Mouse (Mus musculus) megakaryocyte progenitor cell, adult 5-6 weeks (primary cell): ENCODE data around the gene Selenom. TPM values are rescaled to one million over a fixed set of nuclear protein-coding genes. Genes with fewer than 3 reads are reported as not detected.

Experiments used
- ATAC-seq: replicated peaks from 2 replicates; pipeline ENCODE4 v1.8.0; 2016; ENCODE audit warnings: mild to moderate bottlenecking, moderate TSS enrichment, inconsistent platforms; ENCODE audit not compliant: poor library complexity
- total RNA-seq, 2 experiments: library from RNA; stranded (forward) in 1 of 2; stranded (reverse) in 1 of 2; fragments of 157-497, 149-512 nt in 1 of 2; fragments of 200-1000 nt in 1 of 2; gene quantifications; 2 replicates each; pipeline versions ENCODE4 v1.2.3 to v1.2.4; 2015 to 2017

Gene Selenom
- total RNA-seq, 2 experiments from 2014 or later, result 17.8 to 23.4 TPM

DNA sequence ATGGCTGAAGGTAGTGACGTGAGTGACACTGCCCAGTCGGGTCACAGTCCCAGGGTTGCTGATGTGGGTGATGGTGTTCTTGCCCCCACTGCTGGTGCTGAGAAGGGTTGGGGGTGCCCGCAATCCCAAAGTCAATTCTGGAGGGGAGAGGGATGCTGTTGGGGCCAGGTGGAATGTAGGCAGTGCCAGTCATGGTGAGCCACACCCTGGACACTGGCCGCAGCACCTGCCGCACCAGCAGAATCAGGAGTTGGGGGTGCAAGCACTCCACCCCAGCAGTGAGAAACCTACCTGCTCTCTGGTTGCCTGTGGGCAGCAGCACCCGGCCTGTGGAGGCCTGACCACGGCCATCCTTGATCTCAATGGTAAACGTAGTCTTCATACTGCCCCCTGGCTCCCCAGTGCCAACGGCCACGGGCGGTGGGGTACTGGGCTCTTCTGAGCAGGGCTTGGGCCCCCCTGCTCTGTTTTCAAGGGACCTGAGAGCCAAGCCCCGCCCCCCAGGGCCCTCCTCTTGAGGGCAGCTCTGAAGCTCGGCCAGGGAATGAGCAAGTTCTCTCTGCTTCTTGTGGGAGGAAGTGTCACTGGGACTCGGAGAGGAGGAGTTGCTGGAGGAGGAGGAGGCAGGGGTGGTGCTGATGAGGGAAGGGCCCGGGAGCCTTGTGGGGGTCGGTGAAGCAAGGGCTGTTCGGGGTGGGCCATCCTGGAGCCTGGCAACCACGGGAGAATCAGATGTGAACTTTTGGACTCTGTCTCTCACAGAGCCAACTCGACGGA lies 15.2 kb downstream of the Selenom start:
- ATAC-seq, result no peak

DNA sequence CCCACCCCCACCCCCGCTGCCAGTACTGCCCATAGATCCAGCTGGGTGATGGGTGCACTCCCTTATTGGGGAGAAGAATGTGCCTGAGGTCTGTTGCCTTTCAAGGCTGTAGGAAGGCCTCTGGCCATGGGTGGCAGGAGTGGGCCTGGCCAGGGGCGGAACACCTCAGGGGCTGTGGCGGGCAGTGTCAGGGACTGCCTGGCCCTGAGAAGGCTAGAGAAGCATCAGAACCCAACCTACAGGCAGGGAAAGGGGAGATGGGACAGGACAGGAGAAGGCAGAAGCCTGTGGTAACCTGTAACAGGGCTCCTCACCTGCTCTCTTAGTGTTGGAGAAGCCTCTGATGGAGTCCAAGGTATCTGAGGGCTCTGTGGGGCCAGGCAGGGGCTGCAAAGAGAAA lies 16.2 kb downstream of the Selenom start:
- ATAC-seq, result no peak

DNA sequence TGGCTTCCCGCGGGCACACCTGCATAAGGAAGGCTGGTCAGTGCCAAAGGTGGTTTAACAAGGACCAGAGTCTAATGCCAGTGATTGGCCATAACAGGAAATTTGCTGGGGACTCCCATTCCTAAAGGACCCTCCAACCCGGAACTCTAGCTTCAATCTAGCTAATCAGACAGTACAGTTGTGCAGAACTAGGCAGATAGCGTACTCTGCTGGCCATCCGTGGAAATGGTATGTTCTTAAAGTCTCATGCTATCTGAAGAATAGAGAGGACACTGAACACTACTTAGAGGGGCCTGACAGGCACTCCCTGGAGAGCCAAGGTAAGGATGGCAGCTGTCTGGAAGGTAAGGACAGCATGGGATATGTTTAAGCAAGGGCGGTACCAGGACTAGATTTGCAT lies 17.1 kb downstream of the Selenom start:
- ATAC-seq, result no peak

DNA sequence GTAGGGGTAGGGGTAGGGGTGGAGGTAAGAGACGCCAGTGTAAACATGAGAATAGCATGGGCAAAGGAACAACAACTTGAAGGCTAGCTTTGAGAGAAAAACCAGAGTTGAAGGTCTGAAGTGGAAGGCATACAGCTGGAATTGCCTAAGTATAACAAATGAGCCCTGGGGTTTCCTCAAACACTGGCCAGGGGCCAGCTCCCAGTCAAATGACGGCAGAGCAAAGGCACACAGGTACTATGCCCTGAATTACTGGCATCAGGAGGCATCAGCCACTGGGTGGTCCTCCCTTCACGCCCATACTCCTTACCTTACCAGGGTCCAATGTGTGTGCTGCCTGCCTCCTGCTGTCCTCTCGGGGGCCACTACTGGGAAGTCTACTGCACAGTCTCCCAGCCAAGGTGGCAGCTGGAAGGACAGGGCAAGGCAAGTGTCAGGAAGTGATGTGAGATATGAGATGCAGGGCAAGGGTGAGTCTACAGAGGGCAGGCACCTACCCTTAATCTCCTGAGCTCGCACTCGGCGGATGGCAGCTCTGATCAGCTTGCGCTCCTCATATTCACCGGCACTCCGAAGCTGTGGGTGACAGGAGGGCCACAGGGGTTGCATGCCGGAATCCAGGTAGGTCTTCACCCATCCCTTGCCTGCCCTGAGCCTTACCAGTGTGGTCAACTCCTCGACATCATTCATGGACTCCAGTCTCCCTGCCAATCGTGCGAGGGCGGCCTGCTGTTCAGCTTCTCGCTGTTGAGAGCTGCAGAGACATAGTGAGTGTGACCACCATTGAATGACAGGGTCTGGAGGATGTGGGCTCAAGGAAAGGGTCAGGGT lies 17.8 kb downstream of the Selenom start:
- no peak for ATAC-seq

DNA sequence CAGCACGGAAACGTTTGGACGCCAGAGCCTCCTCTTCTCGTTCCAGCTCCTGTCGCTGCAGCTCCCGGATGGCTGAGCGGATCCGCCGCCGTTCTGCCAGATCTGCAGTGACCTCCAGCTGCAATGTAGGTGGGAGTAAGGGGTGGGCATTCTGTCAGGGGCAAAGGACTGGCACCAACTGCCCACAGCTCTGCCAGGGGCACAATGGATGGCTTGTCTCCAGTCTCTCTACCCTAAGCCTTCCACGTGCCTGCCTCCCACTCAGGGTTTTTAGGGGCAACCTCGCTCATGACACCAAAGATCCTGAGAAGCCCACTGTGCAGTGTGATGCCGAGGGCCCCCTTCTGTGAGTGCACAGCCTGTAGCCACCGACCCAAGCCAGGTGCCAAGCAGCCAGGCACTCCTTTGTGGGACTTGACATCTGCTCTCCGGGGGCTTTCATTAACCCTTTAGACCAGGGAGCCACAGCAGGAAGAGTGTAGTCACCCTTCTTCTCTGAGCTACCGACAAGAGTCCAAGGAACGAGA lies 19.0 kb downstream of the Selenom start:
- no peak for ATAC-seq

DNA sequence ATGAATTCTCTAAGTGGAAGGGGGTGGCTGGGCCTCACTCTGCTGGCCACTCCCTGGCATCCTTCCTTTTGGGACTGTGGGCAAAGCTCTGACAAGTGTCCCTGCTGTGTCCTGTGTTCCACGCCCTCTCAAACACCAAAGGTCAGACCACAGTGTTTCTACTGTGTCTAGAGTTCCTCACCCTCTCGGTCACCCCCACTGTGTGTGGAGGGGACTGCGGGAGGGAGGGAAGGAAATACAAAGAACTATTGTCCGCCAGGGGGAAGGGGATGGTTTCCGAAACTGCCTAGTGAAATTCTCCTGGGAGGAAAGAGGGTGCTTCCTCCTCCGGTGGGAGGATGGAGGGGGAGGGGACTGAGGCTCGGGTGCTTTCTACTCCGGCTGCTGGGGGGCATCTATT lies 20.5 kb downstream of the Selenom start:
- peak; percentile 25 for ATAC-seq

DNA sequence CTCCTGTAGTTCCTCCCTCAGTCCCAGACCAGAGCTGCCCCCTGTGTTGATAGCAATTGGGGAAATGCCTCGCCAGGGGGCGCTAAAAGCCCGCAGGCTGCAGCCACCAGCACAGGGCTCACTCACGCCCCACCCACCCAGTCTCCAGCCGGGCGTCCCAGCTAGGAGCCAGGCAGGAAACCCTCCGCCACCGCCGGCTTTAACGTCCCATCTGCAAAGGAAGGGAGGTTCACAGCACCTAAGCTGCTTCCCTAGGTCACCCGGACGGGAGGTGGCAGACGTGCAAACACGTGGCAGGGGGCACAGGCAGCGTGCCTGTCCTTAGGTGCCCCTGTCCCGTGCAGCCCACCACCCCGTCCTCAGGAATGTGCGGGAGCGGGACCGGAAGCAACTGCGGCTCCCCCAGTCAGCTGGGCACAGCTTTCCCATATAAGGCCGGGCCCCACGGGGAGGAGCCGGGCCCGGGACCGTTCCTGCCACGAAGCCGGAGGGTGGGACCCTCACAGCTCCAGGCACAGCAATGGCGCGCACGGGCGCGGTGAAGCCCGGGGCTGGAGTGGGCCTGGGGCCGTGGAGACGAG lies 21.0 kb downstream of the Selenom start:
- peak; percentile 76 for ATAC-seq

DNA sequence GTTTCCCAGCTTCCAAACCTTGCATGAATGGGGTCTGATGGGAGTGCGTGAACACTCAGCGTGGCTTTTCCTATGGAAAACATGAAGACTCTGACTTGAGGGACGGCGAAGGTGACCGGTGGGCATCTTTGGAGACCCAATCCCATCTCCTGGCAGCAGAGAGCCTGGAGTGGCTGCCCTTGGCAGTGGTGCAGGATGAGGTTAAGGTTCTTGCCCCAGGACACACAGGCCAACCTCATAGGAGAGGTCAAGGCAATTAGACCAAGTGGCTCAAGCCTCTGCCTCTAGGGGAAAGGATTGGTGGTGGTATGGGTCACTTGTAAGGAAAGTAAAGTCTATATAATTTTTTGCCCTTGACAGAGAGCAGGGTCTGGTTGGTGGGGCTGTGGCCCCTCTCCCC lies 21.6 kb downstream of the Selenom start:
- no peak for ATAC-seq

DNA sequence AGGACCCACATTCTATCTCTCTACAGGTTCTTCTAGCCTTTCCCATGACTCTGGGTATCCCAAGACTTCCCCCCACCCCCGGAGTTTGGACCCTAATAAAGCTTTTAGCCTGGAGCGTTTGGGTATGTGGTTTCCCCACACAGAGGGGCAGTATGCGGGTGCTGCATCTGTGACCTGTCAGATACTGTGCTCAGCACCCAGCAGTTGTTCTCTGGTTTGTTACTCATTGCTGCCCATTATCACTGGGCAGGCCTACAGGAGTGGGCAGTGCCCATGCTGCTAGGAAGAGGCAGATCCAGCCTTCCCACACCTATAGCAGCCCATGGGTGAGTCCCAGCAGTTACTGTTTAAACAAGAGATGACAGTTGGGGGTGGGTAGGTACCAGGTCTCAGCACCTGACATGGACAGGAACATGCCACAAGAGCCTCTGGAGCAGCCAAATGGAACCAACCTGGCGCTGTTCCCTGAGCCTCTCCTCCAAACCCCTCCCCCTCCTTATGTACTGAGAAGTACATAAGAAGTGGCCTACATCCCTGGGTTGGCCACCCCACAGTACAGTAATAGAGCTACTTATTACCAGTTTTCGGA lies 22.4 kb downstream of the Selenom start:
- no peak for ATAC-seq

DNA sequence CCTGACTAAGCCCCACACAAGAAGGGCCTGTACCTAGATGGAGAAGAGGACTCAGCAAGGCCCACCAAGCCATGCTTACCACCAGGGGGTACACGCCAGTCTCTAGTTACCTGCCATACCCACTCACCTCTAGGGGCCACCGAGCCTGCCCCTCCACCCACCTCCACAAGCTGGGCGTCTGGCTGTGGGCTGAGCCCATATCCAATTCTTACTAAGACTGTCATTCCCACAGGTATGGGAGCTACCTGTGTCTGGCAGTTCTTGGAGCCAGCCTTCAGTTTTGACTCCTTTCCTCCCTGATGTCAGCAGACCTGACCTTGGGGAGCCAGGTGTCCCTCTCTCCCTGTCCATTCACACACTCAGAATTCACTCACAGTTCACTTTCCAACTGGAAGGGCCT lies 23.2 kb downstream of the Selenom start:
- no peak for ATAC-seq

DNA sequence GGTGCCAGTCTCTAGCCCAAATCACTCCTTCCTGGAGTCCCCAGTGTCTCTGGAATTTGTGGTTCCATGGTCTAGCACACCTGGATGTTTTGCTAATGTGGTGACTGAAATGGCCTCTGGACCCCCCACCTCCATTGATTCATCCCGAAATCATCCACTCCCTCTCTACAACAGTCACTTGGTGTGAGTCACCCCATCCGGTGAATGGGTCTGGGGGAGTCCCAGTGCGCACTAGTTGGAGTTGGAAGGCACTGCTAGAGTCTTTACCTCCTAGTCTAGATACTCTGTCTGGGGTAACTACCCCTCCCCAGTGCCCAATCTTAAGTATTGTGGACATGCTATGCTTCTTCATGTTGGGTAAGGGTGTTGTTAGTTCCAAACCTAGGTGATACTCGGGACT lies 23.9 kb downstream of the Selenom start:
- ATAC-seq, result no peak

DNA sequence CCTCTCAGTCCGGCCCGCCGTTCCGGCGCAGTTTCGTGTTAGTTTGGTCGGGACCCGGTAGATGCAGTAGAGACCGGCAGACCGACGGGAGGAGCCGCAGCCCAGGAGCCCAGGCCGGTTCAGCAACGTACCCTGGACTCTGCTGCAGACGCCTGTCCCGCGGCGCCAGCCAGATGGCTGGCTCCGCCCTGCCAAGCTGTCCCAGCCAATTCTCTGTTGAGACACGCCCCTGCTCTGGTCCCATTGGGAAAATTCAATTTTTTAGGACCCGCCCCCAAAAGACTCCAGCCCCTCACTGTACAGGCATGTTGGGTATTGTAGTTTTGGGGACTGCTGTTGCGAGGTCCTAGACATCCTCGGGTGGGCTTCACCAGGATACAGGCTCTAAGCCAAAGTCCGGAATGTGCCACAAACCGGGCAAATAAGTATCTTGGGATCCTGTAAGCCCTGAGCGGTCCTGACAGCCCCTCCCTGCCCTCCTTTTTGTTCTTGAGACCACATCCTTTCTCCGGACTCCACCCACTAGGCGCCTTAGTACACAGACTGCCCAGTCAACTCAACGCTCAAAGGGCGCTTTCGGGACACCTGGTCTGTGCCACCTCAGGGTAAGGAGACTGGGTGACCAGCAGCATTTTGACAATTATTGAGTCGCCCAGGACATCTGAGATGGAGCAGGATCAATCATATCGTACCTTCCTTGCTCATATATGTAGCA lies 24.8 kb downstream of the Selenom start:
- ATAC-seq, result peak; percentile 69

DNA sequence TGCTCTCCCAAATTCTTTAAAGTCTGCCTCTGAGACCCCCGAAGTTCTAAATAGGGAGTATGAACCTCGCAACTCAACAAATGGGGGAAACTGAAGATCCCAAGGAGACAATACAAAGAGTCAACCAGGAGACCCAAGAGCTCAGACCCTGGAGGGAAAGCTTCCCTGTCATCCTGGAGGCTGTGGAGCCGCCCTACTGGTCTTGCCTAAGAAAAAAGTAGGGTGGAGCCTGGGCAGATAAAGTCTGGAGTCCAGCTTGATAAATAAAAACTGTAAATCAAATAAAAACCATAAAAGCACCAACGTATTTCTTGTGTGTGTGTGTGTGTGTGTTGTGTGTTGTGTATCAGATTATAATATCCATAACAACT lies 25.3 kb downstream of the Selenom start:
- no peak for ATAC-seq

DNA sequence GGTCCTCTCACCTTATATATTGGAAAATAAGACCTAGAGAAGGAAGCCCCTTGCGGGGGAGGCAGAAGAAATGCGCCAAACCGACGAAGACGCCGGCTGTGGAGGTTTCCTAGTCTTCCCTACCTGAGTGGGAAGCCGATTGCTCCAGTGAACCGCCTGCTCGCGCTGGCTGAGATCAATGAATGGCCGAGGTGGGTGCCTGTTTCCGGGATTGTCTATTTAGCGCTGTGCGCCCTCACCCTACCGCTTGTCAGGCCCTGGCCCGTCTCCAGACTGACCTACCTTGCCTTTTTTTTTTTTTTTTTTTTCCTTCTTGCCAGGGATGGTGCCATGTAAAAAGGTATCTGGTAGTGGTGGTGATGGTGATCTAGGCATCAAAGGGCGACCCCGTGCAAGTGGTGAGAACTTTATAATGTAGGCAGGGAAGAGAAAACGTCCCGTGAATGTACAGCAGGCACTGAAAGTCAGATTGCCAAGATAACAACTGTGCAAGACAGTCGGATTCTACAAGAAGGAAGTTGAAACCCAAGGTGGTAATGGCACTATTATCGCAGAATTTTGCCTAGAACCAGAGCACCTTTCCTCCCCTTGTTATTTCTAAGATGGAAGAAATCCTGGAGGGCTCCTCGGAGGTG lies 26.1 kb downstream of the Selenom start, which contains the start of gene Smtn:
TSS of gene Smtn (minus strand) at position 162 of the 635 bp plus-strand sequence.
- no peak for ATAC-seq

DNA sequence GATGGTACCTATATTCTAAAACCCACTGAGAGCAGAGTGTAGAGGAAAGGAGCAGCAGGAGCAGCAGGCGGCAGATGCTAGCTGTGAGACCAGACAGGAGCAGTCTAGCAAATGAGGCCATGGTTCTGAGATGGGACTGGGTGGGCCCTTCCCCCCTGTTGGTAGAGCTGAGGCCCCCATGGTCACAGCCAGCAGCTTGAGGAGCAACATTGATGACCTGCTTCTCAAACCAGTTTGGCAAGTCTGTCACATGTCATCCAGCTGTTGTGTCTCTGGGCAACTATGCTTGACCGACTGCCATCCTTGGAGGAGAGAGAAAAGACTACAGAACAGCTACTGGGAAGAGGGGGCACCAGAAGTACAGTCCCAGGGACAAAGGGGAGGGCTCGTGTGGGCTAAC lies 27.4 kb downstream of the Selenom start:
- ATAC-seq, result no peak

DNA sequence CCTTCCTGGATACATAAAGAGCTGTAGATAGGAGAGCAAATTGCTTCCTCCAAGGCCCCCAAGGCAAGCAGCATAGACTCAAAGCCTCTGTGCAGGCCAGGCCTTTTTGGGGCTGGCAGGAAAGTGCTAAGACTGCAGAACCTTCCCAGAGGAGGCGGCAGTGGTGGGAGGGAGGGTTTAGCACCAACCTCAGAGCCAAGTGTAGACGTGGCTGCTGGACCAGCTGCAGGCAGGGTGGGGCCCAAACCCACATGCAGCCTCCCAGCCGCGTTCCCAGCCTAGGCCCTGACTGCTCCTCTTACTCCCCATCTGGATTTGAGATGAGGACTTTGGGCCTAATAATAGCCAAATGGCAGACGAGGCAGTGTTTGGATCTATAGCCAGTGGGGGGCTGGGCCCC lies 28.5 kb downstream of the Selenom start:
- ATAC-seq, result no peak

DNA sequence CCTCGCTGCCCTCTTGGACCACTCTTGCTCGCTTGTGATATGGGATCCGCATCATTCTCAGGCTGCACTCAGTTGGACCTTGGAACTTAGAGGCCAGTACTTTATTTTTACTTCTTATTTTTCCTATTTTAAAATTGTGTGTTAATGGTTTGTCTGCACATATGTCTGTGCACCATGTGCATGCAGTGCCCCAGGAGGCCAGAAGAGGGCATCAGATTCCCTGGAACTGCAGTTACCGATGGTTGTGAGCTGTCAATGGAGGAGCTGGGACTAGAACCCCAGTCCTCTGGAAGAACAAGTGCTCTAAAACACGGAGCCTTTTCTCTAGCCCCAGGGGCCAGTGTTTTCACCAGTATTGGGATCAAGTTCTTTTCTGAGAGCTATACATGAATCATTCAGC lies 29.9 kb downstream of the Selenom start:
- ATAC-seq, result no peak

DNA sequence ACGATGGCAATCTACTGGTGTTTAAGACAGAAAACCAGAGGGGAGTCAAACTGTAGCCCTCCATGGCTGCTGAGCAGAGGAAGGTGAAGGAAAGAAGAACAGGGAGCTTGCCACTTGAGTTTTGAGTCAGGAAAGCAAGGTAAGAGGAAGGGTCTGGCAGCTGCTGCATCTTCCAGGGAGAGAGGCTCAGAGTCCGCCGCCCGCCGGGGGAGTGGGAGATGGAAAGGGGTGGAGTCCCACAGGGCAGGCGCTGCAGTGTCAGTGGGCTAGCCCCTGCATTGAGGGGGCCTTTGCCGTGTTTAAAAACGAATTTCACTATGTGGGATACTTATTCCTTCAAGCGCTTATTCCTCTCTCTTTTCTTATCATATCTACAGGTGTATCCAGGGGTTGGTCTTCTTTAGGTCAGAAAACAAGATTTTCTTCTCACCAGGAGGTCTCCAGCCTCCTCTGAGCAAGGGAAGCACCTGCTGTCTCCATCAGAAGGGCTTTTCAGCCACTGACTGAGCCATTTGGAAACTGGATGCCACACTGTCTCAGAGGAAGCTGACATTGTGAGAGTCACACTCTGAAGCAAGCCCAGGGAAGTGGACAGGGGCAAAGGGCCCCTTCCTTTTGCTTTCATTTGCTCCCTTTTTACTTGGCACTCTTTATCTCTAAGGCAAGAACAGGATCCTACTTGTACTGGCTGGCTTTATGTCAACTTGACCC lies 31.2 kb downstream of the Selenom start:
- ATAC-seq, result peak; percentile 71

DNA sequence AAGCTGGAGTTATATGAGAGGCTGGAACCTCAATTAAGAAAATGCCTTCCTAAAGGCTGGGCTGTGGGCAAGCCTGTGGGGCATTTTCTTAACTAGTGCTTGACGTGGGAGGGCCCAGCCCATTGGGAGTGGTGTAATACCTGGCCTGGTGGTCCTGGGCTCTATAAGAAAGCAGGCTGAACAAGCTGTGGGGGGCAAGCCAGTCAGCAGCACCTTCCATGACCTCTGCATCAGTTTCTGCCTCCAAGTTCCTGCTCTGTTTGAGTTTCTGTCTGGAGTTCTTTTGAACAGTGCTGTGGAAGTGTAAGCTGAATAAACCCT lies 31.7 kb downstream of the Selenom start:
- no peak for ATAC-seq

DNA sequence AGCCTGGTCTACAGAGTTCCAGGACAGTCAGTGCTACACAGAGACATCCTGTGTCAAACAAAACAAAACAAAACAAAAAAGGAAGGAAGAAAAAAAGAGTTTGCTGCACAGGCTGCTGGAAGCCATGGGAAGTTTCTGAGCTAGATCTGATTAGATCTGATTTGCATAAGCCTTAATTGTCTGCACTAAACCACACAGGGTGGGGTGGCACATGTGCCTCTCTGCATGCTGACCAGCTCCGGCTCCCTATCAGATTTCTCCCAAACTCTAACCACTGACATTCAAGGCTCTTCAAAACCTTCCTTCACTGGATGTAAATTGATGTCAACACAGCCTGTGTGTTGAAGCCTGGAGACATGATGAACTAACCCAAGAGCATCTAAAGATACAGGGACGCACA lies 32.6 kb downstream of the Selenom start:
- ATAC-seq, result 0 out of 2 replicates have a peak, but pooled peaks have one; percentile 20
